Mouse (Mus musculus) heart, postnatal 0 days (tissue): Measurements from ENCODE around the gene Clcf1.

ENCODE experiments used
- CTCF ChIP-seq: IDR thresholded peaks from 2 replicates; pipeline ENCODE4 v1.5.1; 2016; ENCODE audit warnings: antibody characterized with exemption, control low read depth, low read depth
- EP300 ChIP-seq: IDR thresholded peaks from 2 replicates; pipeline ENCODE4 v1.6.1; 2016; ENCODE audit warnings: antibody characterized with exemption, low read depth

DNA sequence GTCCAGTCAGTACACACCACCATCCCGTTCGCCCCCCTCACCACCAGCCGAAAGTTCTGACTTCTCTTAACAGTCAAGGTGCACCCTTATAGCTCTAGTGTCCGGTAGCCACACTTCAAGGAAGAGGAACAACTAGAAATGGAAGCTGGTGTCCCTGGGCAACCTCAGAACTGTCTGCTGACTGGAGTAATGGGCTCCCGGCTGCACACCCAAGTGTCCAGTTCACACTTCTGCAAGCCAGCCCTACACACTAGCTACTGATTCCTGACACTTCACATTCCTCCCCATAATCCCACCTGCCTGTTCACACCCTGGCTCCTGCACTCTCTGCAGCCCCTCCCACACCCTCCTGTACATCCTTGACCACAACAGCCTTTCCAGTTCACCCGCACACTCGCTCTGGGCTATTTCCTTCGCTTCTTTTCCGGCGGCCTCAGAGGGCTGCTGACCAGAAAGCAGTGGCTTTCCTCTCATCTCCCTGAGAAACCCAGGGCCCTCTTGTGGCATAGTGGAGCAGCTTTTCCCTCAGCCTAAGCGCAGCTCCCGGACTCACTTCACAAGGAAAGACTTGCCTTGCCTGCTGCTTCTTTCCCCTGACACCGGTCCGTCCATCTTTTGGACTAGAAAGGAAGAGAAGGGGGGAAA is 2.1 kb downstream of the Clcf1 start:
- peak; percentile 50 for TF ChIP-seq CTCF
- no peak for TF ChIP-seq EP300
